Mouse (Mus musculus): ENCODE results near the gene Dgkq.

DNA sequence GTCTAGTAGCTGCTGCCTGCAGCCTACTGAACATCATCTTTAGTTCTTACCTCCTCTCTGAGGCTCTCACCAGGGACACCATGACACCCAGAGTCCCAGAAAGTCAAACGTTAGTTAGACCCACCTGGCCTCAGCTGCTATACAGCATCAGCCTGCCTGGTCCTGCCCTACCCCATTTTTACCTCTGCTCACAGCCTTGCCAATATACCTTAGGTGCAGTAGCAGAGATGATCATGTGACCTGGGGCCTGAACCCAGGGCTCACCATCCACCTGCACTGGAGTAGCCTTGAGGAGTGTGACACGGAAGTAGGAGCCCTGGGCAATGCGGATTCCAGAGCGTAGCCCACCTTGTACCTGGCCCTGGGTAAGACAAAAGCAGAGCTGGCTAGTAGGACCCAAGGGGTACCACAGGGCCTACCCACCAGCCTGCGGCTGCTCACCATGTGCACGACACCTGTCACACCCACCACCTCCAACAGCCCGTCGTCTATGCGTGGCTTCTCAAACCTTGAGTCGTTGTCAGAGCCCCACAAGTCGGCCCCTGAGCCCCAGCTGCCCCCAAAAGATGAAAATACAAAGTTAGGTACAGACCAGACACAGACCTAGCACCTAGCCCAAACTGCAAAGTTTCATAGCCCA, 20.4 kb downstream of the Dgkq start:
- TF ChIP-seq POLR2A (IDR thresholded peaks at IDR 0.05; ENCODE audit: control insufficient read depth, extremely low read depth, insufficient read depth, low read length, poor library complexity) = no peak
- no peak for TF ChIP-seq CTCF (IDR thresholded peaks at IDR 0.05; ENCODE audit: borderline replicate concordance, control insufficient read depth, extremely low read depth, insufficient read depth, low read length, poor library complexity)

All from thymus, adult 2 months (tissue).